In genomic region chr6:35349784-35350183, GRCm38 (mm10) we compare ENCODE assay signal across 12 mouse cellular contexts. TPM values are rescaled to one million over a fixed set of nuclear protein-coding genes. Genes with fewer than 3 reads are reported as not detected.
A peak's percentile ranks its signal among the peaks of the same experiment; 100 is the strongest.
DNase-seq lines count a peak whose midpoint lies in the region; ATAC-seq and TF ChIP-seq lines count a peak whose summit lies in the region.
"Had no signal": no experiment of that assay in that cellular context is flagged by ENCODE, and none has a peak within 500 bp of the region (broad histone marks: within the 10 kb centered on the region; RNA-seq: fewer than 3 reads in every experiment).

No protein-coding gene starts in this region.

- peak overlapping the region; percentile 25; the same call in 1 of the 2 replicates for H3K4me2 ChIP-seq in heart, embryonic 16.5 days (ENCODE audit: low read depth, low read length)
- peak overlapping the region; percentile 1 for H3K4me2 ChIP-seq in kidney, embryonic 15.5 days
- H3K4me2 ChIP-seq in myocyte (ENCODE audit: low read depth): peak overlapping the region; percentile 18

- no peak overlapping the region for H3K4me3 ChIP-seq in lung, adult 2 months (replicated peaks; ENCODE audit: extremely low read depth, low read depth, low read length)
- no peak overlapping the region for H3K4me3 ChIP-seq in heart, embryonic 16.5 days (ENCODE audit: low read length)
- no peak overlapping the region for H3K4me3 ChIP-seq in kidney, embryonic 15.5 days (replicated peaks)
- no peak overlapping the region for H3K4me3 ChIP-seq in myocyte

- DNase-seq in lung, adult 18-20 months: peak; percentile 31 to 47
- no peak for DNase-seq in lung, adult 2 months
- no peak for DNase-seq in adrenal gland, postnatal 4 days (ENCODE audit: low spot score in 2 of 2)
- DNase-seq in c-Kit-positive CD71-positive TER-119-positive erythroid progenitor cells, embryonic 14.5 days (ENCODE audit: low spot score): no peak

- no peak for TF ChIP-seq POLR2A in lung, adult 2 months (IDR thresholded peaks at IDR 0.05; ENCODE audit: borderline replicate concordance, extremely low read depth, low read depth, low read length)
- no peak for TF ChIP-seq POLR2A in myocyte (IDR thresholded peaks at IDR 0.05; ENCODE audit: insufficient read length, low read depth)

- TF ChIP-seq CTCF in lung, adult 2 months (IDR thresholded peaks at IDR 0.05; ENCODE audit: insufficient read depth, low read length): no peak

- no peak for ATAC-seq in heart, embryonic 16.5 days (replicated peaks; ENCODE audit: extremely low read depth, insufficient read depth, low FRiP score)
- ATAC-seq in kidney, embryonic 15.5 days (replicated peaks; ENCODE audit: low FRiP score): peak; percentile 77

- no peaks in the 10 kb centered on the region for H3K79me2 ChIP-seq in myocyte (ENCODE audit: control insufficient read depth, insufficient read depth)

- no peaks in the 10 kb centered on the region for H3K9me3 ChIP-seq in heart, embryonic 16.5 days (replicated peaks; ENCODE audit: control insufficient read depth, low read length)
- no peaks in the 10 kb centered on the region for H3K9me3 ChIP-seq in kidney, embryonic 15.5 days (replicated peaks)

- no peaks in the 10 kb centered on the region for H3K4me1 ChIP-seq in lung, adult 2 months (ENCODE audit: control insufficient read depth, insufficient read depth, low read length)
- H3K4me1 ChIP-seq in heart, embryonic 16.5 days (ENCODE audit: control insufficient read depth, insufficient read depth, low read length): peaks cover 5% of the 10 kb centered on the region; the same call in 1 of the 2 replicates
- peaks cover 25% of the 10 kb centered on the region for H3K4me1 ChIP-seq in kidney, embryonic 15.5 days

- H3K36me3 ChIP-seq in heart, embryonic 16.5 days (ENCODE audit: control insufficient read depth, insufficient read depth): no peaks in the 10 kb centered on the region
- no peaks in the 10 kb centered on the region for H3K36me3 ChIP-seq in kidney, embryonic 15.5 days
- H3K36me3 ChIP-seq in myocyte (ENCODE audit: control insufficient read depth, insufficient read depth): no peaks in the 10 kb centered on the region

- H3K27ac ChIP-seq in heart, embryonic 16.5 days (ENCODE audit: low read length): peak overlapping the region; percentile 46; the same call in 1 of the 2 replicates
- 0 out of 2 replicates have a peak overlapping the region, but pooled peaks have one; percentile 15 for H3K27ac ChIP-seq in kidney, embryonic 15.5 days
- H3K27ac ChIP-seq: liver, embryonic 14.5 days had no signal

- WGBS in lung, adult 2 months: 59% methylated on average over 7 of the region's 7 CpGs
- 41% methylated on average over 7 of the region's 7 CpGs for whole genome bisulfite sequencing in heart, embryonic 16.5 days
- WGBS in kidney, embryonic 15.5 days: 23% methylated on average over 7 of the region's 7 CpGs

- H3K9ac ChIP-seq in heart, embryonic 16.5 days (ENCODE audit: low read length): no peak overlapping the region
- no peak overlapping the region for H3K9ac ChIP-seq in kidney, embryonic 15.5 days
- H3K9ac ChIP-seq: liver, embryonic 14.5 days had no signal

- H3K27me3 ChIP-seq in heart, embryonic 16.5 days (ENCODE audit: control insufficient read depth, insufficient read depth, low read length): no peaks in the 10 kb centered on the region
- H3K27me3 ChIP-seq in kidney, embryonic 15.5 days: no peaks in the 10 kb centered on the region
- H3K27me3 ChIP-seq in myocyte (ENCODE audit: control insufficient read depth, insufficient read depth, insufficient read length): no peaks in the 10 kb centered on the region

- no peak overlapping the region for H3ac ChIP-seq in myocyte (ENCODE audit: control insufficient read depth, insufficient read length)

TF ChIP-seq in myocyte, 11 proteins besides CTCF, POLR2A, EP300 and RAD21:
- TF ChIP-seq MYOG (IDR thresholded peaks at IDR 0.05; ENCODE audit: control insufficient read depth in 1 of 3, insufficient read depth in 1 of 3, insufficient read length in 2 of 3, low read depth in 2 of 3) (no peak), MYOD1 (IDR thresholded peaks at IDR 0.05; ENCODE audit: control insufficient read depth in 1 of 3, insufficient read length in 2 of 3, low read depth in 2 of 3) (no peak), USF1 (IDR thresholded peaks at IDR 0.05; ENCODE audit: low read depth) (no peak), CEBPB (IDR thresholded peaks at IDR 0.05; ENCODE audit: insufficient read depth, poor library complexity, severe bottlenecking) (no peak), REST (IDR thresholded peaks at IDR 0.05; ENCODE audit: insufficient read depth, insufficient read length) (no peak), MAX (IDR thresholded peaks at IDR 0.05; ENCODE audit: low read depth) (no peak), SRF (IDR thresholded peaks at IDR 0.05; ENCODE audit: control insufficient read depth, insufficient read length, low read depth) (no peak), TCF3 (IDR thresholded peaks at IDR 0.05; ENCODE audit: insufficient read length, low read depth) (no peak), E2F4 (IDR thresholded peaks at IDR 0.05; ENCODE audit: insufficient read depth) (no peak), POLR2AphosphoS2 (IDR thresholded peaks at IDR 0.05; ENCODE audit: insufficient read length, low read depth) (no peak), TCF12 (IDR thresholded peaks at IDR 0.05; ENCODE audit: insufficient read depth, poor library complexity, severe bottlenecking) (no peak)

RNA-seq across cellular contexts. Expression of gene Fam180a, which starts 23.8 kb away (rescaled TPM):
- 0.59 and 1.5 TPM in 2 replicates for polyA plus RNA-seq in lung, adult 2 months (2012; rRNA removed)
- 1.2 and 1.3 TPM in 2 replicates for polyA plus RNA-seq in heart, embryonic 16.5 days (2015; fragmentation: Nextera tagmentation; extraction: Ambion mirVana)
- 0.23 and 0.47 TPM in 2 replicates for polyA plus RNA-seq in kidney, embryonic 15.5 days (2015; fragmentation: Nextera tagmentation; extraction: Ambion mirVana)
- polyA plus RNA-seq in myocyte (2012; fragmentation: generic; extraction: Trizol): 0.04 TPM
- 1 to 10 TPM in 1 of 2 experiments, under 1 TPM in 1; 0.68 to 1.3 TPM for total RNA-seq in adrenal gland, postnatal 4 days (2021)
- total RNA-seq: MEL; monocyte, adult 5-6 weeks had no signal
- polyA plus RNA-seq: embryonic facial prominence, embryonic 11.5 days had no signal

RNA-seq across cellular contexts. Expression of gene Slc13a4, which starts 41.9 kb away (rescaled TPM):
- polyA plus RNA-seq in lung, adult 2 months (2012; rRNA removed): 4.0 and 5.7 TPM in 2 replicates
- polyA plus RNA-seq in heart, embryonic 16.5 days (2015; fragmentation: Nextera tagmentation; extraction: Ambion mirVana): 0.50 and 0.54 TPM in 2 replicates
- polyA plus RNA-seq in kidney, embryonic 15.5 days (2015; fragmentation: Nextera tagmentation; extraction: Ambion mirVana): 0.18 and 0.32 TPM in 2 replicates
- 0.04 TPM for polyA plus RNA-seq in myocyte (2012; fragmentation: generic; extraction: Trizol)
- total RNA-seq in adrenal gland, postnatal 4 days (2021): under 1 TPM; 0.45 to 0.62 TPM
- total RNA-seq: MEL; monocyte, adult 5-6 weeks had no signal
- polyA plus RNA-seq: small intestine, adult 2 months had no signal

Comparison
In these comparisons a context has a peak if more than half of its experiments do, and no peak if none do; other contexts are left out.
1. DNase-seq: peak in lung, adult 18-20 months (2 of 2); none in lung, adult 2 months (single experiment), adrenal gland, postnatal 4 days (0 of 2) and c-Kit-positive CD71-positive TER-119-positive erythroid progenitor cells, embryonic 14.5 days (single experiment).
2. Peak in every context shown above with its lines, with median percentiles within 50 percentile points of each other: H3K4me2 ChIP-seq.